Mouse (Mus musculus): Measurements from ENCODE around the gene Ina. TPM values are rescaled to one million over a fixed set of nuclear protein-coding genes. Genes with fewer than 3 reads are reported as not detected.

The Ina gene
- total and polyA plus RNA-seq, 3 experiments, result not detected

DNA sequence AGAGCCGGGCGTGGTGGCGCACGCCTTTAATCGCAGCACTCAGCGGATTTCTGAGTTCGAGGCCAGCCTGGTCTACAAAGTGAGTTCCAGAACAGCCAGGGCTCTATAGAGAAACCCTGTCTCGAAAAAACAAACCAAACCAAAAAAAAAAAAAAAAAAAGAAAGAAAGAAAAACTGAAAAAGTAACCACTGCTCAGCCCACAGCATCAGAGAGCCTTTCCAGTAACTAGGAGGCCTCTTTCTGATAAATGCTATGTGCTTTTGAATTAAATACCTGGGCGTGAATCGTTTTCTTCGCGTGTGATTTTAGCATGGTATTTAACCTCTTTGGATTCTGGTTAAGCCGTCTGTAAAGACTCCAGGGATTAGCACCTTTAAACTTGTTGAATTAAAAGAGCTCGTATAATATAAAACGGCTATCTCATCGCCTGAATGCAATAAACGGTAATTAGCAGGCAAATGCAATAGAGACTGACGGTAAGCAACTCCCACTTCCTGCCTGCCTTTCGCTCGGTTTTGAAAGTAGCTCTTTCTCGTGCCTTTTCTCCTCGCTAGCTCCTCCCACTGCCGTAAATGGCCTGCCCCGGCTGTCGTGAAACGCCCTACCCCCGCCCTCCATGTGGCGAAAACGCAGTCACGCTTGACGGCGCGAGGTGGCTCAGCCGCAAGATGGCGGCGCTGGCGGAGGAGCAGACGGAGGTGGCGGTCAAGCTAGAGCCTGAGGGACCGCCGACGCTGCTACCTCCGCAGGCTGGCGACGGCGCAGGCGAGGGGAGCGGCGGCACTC, 52.8 kb downstream of the Ina start, which contains the start of gene Taf5 (continued):
- TF ChIP-seq POLR2AphosphoS5 (IDR thresholded peaks at IDR 0.05; ENCODE audit: borderline replicate concordance, low read depth, low read length) (peak; percentile 95; the same call in 1 of the 2 replicates), USF1 (IDR thresholded peaks at IDR 0.05; ENCODE audit: low read depth, low read length) (peak; percentile 75), CHD1 (IDR thresholded peaks at IDR 0.05; ENCODE audit: low read depth, low read length) (peak; percentile 96; the same call in 1 of the 2 replicates), RCOR1 (IDR thresholded peaks at IDR 0.05; ENCODE audit: low read depth, low read length) (0 out of 2 replicates have a peak, but pooled peaks have one; percentile 5)

DNA sequence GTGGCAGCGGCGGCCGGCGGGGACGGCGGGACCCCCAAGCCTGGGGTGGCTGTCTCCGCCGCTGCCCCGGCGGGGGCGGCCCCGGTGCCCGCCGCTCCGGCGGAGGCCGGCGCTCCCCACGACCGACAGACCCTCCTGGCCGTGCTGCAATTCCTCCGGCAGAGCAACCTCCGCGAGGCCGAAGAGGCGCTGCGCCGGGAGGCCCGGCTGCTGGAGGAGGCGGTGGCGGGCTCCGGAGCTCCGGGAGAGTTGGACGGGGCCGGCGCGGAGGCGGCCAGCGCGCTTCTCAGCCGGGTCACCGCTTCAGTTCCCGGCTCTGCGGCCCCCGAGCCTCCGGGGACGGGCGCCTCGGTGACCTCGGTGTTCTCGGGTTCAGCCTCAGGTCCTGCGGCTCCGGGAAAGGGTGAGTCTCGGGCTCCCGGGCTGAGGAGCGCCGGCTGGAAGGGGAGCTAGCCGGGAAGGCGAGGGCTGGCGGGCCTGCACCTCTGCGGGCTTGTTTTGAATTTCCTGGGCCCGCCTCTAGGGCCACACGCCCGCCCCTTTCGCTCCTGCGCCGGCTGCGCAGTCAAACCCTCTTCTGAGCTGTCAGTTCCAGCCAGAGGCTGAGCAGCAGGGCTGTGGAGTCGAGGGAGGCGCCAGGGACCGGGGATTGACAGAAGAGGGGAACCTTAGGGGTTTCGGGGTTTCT, 53.6 kb downstream of the Ina start:
- DNase-seq (ENCODE audit: low read depth, low spot score), result peak; percentile 96
- H3K27ac ChIP-seq (ENCODE audit: control insufficient read depth, low read depth, low read length), result peak overlapping the region; percentile 68
- H3K9ac ChIP-seq (ENCODE audit: control insufficient read depth, low read depth, low read length, poor library complexity, severe bottlenecking), result peak overlapping the region; percentile 92
- H3K9me3 ChIP-seq (replicated peaks; ENCODE audit: insufficient read depth, low read length), result no peaks in the 10 kb centered on the region
- H3K79me2 ChIP-seq (ENCODE audit: control insufficient read depth, insufficient read depth, low read length, poor library complexity), result peaks cover 25% of the 10 kb centered on the region
- H3K4me3 ChIP-seq (ENCODE audit: control insufficient read depth in 1 of 2, insufficient read depth in 1 of 2, low read depth in 2 of 2, low read length in 2 of 2), result peak overlapping the region; percentile 79 to 91
- H3K4me1 ChIP-seq (ENCODE audit: control insufficient read depth in 1 of 2, insufficient read depth in 2 of 2, low read length in 2 of 2), result peaks cover 5 to 16% of the 10 kb centered on the region in 2 experiments
- H3K36me3 ChIP-seq (ENCODE audit: control insufficient read depth in 1 of 2, insufficient read depth in 2 of 2, low read length in 2 of 2), result peaks cover 14 to 24% of the 10 kb centered on the region in 2 experiments
- H3K27me3 ChIP-seq (ENCODE audit: control insufficient read depth in 1 of 2, insufficient read depth in 2 of 2, low read length in 2 of 2), result no peaks in the 10 kb centered on the region
- TF ChIP-seq POLR2AphosphoS5 (IDR thresholded peaks at IDR 0.05; ENCODE audit: borderline replicate concordance, low read depth, low read length), result no peak
- no peak for TF ChIP-seq MYB (IDR thresholded peaks at IDR 0.05; ENCODE audit: low read depth, low read length)
- no peak for TF ChIP-seq CTCF (IDR thresholded peaks at IDR 0.05 in 2 of 3, conservative IDR thresholded peaks at IDR 0.05 in 1 of 3; ENCODE audit: control insufficient read depth in 1 of 3, insufficient read depth in 1 of 3, low read depth in 2 of 3, low read length in 3 of 3, poor library complexity in 1 of 3, severe bottlenecking in 1 of 3)
- no peak for TF ChIP-seq CHD2 (IDR thresholded peaks at IDR 0.05; ENCODE audit: low read length)
- 0 out of 2 replicates have a peak, but pooled peaks have one; percentile 40 for TF ChIP-seq ELF1 (IDR thresholded peaks at IDR 0.05; ENCODE audit: low read depth, low read length)
- TF ChIP-seq SMC3 (IDR thresholded peaks at IDR 0.05; ENCODE audit: low read depth, low read length), result no peak; the same call in 1 of the 2 replicates
- TF ChIP-seq POLR2A (IDR thresholded peaks at IDR 0.05; ENCODE audit: control insufficient read depth in 1 of 2, insufficient read depth in 1 of 2, low read depth in 1 of 2, low read length in 2 of 2, poor library complexity in 1 of 2), result peak in 1 of 2 experiments; percentile 44; a peak in 2 of 4 replicates
- TF ChIP-seq NELFE (IDR thresholded peaks at IDR 0.05; ENCODE audit: low read depth, low read length), result peak; percentile 57
- TF ChIP-seq MAZ (IDR thresholded peaks at IDR 0.05; ENCODE audit: low read depth, low read length), result no peak
- TF ChIP-seq MXI1 (IDR thresholded peaks at IDR 0.05; ENCODE audit: low read depth, low read length), result peak; percentile 94
- TF ChIP-seq MEF2A (IDR thresholded peaks at IDR 0.05; ENCODE audit: extremely low read depth, insufficient replicate concordance, low read depth, low read length, poor library complexity, severe bottlenecking), result no peak
- TF ChIP-seq KAT2A (conservative IDR thresholded peaks at IDR 0.05; ENCODE audit: low read depth, low read length), result no peak
- TF ChIP-seq ZNF384 (IDR thresholded peaks at IDR 0.05; ENCODE audit: low read depth, low read length), result no peak
- no peak for TF ChIP-seq E2F4 (IDR thresholded peaks at IDR 0.05; ENCODE audit: borderline replicate concordance, low read depth, low read length)
- peak; percentile 85 for TF ChIP-seq TBP (IDR thresholded peaks at IDR 0.05; ENCODE audit: low read depth, low read length)
- TF ChIP-seq MAX (IDR thresholded peaks at IDR 0.05; ENCODE audit: low read length), result no peak
- TF ChIP-seq CHD1 (IDR thresholded peaks at IDR 0.05; ENCODE audit: low read depth, low read length), result peak; percentile 95; the same call in 1 of the 2 replicates
- TF ChIP-seq ZKSCAN1 (IDR thresholded peaks at IDR 0.05; ENCODE audit: low read depth, low read length), result no peak
- TF ChIP-seq UBTF (IDR thresholded peaks at IDR 0.05; ENCODE audit: borderline replicate concordance, insufficient read depth, low read depth, low read length), result peak; percentile 98
- TF ChIP-seq USF1 (IDR thresholded peaks at IDR 0.05; ENCODE audit: low read depth, low read length), result 0 out of 2 replicates have a peak, but pooled peaks have one; percentile 14
- TF ChIP-seq BHLHE40 (IDR thresholded peaks at IDR 0.05; ENCODE audit: borderline replicate concordance, low read depth, low read length), result no peak
- no peak for TF ChIP-seq USF2 (IDR thresholded peaks at IDR 0.05; ENCODE audit: borderline replicate concordance in 1 of 2, insufficient read depth in 1 of 2, low read depth in 1 of 2, low read length in 2 of 2)
- no peak for TF ChIP-seq GABPA (IDR thresholded peaks at IDR 0.05; ENCODE audit: low read depth, low read length)
- TF ChIP-seq HCFC1 (IDR thresholded peaks at IDR 0.05; ENCODE audit: low read depth, low read length), result peak; percentile 75
- TF ChIP-seq GATA1 (IDR thresholded peaks at IDR 0.05; ENCODE audit: low read depth, low read length), result no peak
- TF ChIP-seq MYC (IDR thresholded peaks at IDR 0.05; ENCODE audit: low read depth, low read length), result peak; percentile 21; the same call in 1 of the 2 replicates
- TF ChIP-seq RCOR1 (IDR thresholded peaks at IDR 0.05; ENCODE audit: low read depth, low read length), result no peak
- TF ChIP-seq SIN3A (IDR thresholded peaks at IDR 0.05; ENCODE audit: low read length), result peak; percentile 95
- TF ChIP-seq ETS1 (IDR thresholded peaks at IDR 0.05; ENCODE audit: low read depth, low read length), result no peak
- peak; percentile 60 for TF ChIP-seq TCF12 (IDR thresholded peaks at IDR 0.05; ENCODE audit: low read depth, low read length)

All from MEL (cell line).